Mouse (Mus musculus): ENCODE results near the gene Fam89a. TPM values are rescaled to one million over a fixed set of nuclear protein-coding genes. Genes with fewer than 3 reads are reported as not detected.

Gene Fam89a
- polyA plus RNA-seq, 1 experiment from 2014 or later: 0.38 TPM

Other genes starting within 250 kb of the Fam89a start
- 37.0 and 41.2 TPM in 2 replicates for gene Cog2, start 231.1 kb downstream of the Fam89a start, polyA plus RNA-seq (2014; fragmentation: Nextera tagmentation; extraction: Ambion mirVana)
- not detected in 2 replicates for gene Agt, start 182.1 kb downstream of the Fam89a start, polyA plus RNA-seq (2014; fragmentation: Nextera tagmentation; extraction: Ambion mirVana)
- gene Capn9, start 175.7 kb downstream of the Fam89a start, polyA plus RNA-seq (2014; fragmentation: Nextera tagmentation; extraction: Ambion mirVana): 0.19 TPM in 1 of 2 replicates, not detected in the other
- gene 2310022B05Rik, start 88.5 kb downstream of the Fam89a start, polyA plus RNA-seq (2014; fragmentation: Nextera tagmentation; extraction: Ambion mirVana): 30.6 and 32.4 TPM in 2 replicates
- gene Ttc13, start 29.8 kb downstream of the Fam89a start, polyA plus RNA-seq (2014; fragmentation: Nextera tagmentation; extraction: Ambion mirVana): 48.7 and 58.3 TPM in 2 replicates
- 26.6 and 27.9 TPM in 2 replicates for gene Arv1, start 29.7 kb downstream of the Fam89a start, polyA plus RNA-seq (2014; fragmentation: Nextera tagmentation; extraction: Ambion mirVana)
- gene Trim67, start 41.3 kb upstream of the Fam89a start, polyA plus RNA-seq (2014; fragmentation: Nextera tagmentation; extraction: Ambion mirVana): 16.5 and 22.0 TPM in 2 replicates
- gene Gnpat, start 111.2 kb upstream of the Fam89a start, polyA plus RNA-seq (2014; fragmentation: Nextera tagmentation; extraction: Ambion mirVana): 93.5 and 95.5 TPM in 2 replicates
- 25.0 and 29.1 TPM in 2 replicates for gene 2810004N23Rik, start 111.3 kb upstream of the Fam89a start, polyA plus RNA-seq (2014; fragmentation: Nextera tagmentation; extraction: Ambion mirVana)
- 5.9 and 7.2 TPM in 2 replicates for gene Exoc8, start 145.9 kb upstream of the Fam89a start, polyA plus RNA-seq (2014; fragmentation: Nextera tagmentation; extraction: Ambion mirVana)
- gene Sprtn, start 146.1 kb upstream of the Fam89a start, polyA plus RNA-seq (2014; fragmentation: Nextera tagmentation; extraction: Ambion mirVana): 9.8 and 11.1 TPM in 2 replicates
- 24.4 and 25.7 TPM in 2 replicates for gene Egln1, start 197.5 kb upstream of the Fam89a start, polyA plus RNA-seq (2014; fragmentation: Nextera tagmentation; extraction: Ambion mirVana)

Data from forebrain, embryonic 14.5 days (tissue).